Mouse (Mus musculus) mesoderm, embryonic 11.5 days (tissue): Measurements from ENCODE around the gene Fcamr.

ENCODE experiments used
- DNase-seq: peaks from one replicate; pipeline ENCODE4 v3.0.0-alpha.2; 2012; ENCODE audit warnings: low read depth, low spot score

Gene Fcamr

DNA sequence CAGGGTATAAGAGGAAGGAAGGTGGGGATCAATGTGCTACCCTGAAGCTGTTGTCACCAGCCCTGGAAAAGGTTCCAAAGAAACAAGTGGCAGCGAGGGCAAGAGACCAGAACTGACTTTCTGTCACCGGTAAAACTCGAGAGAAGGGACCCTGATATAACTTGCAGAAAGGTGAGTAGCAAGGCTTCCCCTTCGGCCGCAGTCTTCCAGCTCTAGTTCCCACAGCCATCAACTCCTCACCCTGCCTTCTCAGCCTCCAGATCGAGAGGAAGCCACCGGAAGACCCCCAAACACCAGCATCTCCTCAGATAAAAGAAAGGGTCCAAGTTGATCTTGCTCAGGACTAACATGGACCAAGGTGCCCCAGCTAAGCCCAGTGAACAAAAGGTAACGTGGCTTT is at the start of gene Fcamr:
TSS of gene Fcamr (plus strand) at position 301 of the 400 bp plus-strand sequence.
- DNase-seq: no peak

DNA sequence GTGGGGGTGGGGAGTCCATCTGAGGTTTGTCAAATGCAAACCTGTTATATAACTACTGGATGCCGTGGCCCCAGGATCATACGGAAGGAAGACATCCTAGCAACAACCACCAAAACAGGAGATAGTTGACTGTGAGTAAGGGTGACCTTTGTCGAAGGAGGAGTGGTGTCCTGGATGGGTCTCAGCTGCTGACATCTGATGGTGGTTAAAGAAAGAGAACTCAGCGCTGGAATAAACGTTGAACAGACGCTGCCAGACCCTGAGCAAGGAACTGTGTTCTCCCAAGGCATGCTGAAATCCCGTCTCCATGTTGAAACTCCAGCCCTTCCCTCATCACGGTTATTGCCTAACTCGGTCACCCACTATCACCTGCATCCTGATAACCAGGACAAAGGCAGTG is 41.0 kb upstream of the Fcamr start:
- no peak for DNase-seq

DNA sequence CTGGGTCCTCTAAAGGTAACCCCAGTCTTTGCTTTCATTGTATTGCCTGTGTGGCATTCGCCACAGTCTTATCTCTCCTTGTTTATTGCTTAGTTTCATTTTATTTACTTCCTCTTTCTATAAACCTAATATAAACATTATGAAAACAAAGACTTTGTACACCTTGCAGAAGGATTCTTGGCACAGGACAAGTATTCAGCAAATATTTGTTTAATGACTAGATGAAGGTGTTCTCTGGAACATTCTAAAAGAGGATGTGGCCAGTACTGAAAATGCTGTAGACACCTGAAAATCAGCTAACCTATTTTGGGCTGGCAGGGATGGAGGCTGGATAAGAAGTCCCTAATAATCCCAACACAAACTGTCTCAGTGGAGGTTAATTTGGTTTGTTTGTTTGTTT is 39.1 kb upstream of the Fcamr start:
- no peak for DNase-seq

DNA sequence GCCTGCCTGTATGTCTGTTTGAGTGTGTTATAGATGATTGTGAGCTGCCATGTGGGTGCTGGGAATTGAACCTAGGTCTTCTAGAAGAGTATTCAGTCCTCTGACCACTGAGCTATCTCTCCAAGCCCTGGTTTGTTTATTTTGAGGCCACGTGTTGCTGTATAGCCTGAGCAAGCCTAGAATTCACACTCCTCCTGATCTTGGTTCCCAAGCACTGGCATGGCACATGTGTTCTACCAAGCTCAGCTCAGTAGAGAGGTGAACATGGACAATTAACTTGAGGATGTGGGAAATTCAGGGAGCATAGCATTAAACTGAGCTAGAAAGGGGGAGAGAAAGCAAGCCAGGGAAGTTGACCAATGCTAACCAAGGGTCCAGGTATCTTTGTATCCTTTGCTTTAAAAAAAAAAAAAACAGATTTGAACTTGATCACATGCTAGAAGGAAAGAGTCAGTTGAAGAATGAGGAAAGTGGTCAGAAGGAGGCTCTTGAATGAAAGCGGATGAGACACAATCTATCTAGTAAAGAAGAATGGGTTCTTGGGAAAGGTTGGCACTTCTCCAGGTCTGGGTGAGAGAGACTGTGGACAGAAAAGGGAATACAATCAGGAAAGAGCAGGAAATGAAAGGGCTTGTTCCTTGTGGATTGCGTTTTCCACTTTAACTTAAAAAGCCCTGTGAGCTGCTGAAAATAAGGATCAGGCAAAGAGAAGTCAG is 38.5 kb upstream of the Fcamr start:
- no peak for DNase-seq

DNA sequence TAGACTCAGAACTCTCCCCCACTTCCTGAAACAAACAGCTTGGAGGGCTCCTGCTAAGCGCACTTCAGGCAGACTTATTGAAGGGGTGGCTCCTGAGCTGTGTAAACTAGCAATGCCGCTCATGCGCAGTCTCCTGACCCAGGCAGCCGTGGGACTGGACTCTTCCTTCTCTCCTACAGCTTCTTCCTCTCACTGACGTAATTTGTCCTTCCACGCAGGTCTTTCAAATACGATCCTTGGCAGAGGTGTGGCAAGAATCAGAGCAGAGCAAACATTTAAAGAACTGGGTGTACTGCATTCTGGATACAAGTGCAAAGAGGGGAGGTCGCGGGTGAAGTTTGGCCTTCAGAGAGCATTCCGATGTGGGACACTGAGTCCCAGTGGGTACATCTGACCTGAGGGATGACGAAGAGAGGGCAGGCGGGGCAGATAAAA is 36.7 kb upstream of the Fcamr start:
- no peak for DNase-seq

DNA sequence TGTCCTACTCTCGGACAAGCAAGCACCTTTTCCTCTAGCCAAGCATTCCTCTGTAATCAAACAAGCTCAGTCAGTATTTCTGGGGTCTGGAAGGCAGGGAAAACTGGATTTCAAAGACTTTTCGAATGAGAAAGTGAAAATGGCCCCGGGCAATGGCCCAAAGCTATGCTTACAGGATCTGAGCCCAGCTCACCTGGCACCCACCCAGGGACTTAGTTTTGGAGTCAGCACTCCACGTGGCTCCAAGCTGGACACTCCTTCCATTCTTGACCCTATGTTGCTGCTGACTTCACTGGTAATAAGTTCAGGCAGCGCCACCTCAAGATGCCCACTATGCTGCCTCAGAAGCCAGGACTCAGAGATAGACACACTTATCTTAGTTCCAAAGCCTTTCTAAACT is 33.6 kb upstream of the Fcamr start:
- DNase-seq: no peak

DNA sequence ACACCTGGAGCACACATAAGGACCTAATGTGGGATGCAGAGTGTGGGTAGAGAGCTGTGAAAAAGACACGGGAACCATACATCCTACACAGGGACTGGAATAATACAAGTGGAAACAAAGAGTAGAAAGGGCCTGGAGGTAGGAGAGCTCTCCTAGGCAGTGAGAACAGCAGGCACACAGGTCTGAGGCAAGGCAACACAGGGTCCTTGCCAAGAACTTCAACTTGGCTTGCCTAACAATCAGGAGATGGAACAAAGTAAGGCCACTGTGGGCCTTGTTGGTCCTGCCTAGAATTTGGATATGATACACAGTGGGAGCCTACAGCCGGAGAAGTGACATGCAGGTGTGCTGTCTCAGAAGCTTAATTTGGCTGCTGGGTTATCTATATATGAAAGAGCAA is 30.8 kb upstream of the Fcamr start:
- no peak for DNase-seq

DNA sequence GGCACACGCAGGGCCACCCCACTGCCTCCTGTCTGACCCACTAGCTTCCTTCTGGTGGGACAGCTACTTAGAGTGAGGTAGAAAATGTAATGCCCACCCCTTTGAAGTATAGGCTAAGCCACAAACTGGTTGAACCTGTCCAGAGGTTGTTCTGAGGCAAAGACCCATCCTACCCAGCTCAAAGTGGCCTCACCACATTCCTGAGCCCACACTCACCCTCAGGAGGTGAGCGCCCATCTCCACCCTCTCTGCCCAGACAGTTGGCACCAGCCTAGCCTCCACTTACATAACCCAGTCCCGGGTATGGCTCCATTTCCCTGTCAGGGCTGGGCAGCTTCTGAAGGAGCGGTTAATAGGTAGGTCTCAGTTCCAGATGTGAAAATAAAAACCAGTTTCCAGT is 30.2 kb upstream of the Fcamr start:
- no peak for DNase-seq

DNA sequence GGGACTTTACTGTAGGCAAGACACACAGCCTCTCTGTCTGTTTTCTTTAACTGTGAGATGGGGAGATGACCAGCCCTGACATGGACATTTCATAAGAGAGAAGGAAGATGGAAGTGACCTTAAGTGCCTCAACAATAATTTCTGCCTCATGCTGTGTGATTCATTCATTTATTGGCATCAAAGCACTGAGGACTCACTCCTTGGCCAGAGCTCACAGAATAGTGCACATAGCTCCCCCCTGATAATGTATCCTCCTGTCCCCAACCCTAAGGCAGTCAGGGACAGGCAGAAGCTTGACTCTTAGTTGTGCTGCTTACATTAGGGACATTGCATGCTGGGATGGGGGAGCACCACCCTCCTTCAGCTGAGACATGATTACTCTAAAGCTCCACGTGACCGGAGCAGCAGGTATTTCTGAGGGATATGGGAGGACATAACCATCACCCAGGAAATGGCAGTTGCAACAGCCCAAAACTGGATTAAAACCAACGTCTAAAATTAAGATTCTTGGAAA is 29.7 kb upstream of the Fcamr start:
- no peak for DNase-seq

DNA sequence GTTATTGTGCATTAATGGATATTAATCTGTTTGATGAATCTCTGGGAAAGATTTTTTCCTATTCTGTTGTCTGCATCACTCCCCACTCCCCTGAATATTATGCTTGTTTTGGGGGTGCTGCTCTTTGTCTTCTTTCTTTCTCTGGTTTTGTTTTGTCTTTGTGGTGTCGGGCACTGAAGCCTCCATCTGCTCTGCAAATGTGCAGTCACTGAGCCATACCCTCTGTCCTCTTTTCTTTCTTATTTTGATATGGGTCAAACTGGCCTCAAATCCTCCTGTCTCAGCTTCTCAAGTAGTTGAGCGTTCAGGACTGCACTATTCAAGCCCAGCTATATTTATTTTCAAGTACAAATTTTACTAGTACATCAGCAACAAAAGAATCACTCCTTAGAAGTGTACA is 25.5 kb upstream of the Fcamr start:
- no peak for DNase-seq

DNA sequence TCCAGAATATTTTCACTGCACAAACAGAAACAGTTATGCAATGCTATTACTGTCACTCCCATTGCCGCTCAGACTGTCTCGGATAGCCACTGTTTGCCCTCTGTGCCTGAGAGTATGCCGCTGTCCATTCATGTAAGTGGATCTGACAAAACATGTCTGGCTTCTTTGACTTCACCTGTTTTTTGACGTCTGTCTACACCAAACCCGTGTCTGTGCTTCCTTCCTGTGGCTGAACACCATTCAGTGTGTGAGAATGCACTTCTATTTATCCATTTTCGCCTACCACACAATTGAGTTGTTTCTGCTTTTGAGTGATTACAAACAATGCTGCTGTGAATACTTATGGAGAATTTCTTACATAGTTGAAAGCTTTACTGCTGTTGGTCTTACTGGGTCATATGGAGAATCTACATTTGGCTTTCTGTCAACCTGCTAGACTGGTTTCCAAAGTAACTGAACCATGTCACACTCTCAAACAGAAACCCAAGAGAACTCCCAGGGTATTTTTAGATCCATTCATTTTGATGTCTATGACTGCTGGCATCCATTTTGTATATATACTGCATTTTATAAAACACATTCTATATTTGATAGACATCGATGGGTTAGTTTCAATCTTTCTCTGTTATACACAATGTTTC is 24.9 kb upstream of the Fcamr start:
- no peak for DNase-seq

DNA sequence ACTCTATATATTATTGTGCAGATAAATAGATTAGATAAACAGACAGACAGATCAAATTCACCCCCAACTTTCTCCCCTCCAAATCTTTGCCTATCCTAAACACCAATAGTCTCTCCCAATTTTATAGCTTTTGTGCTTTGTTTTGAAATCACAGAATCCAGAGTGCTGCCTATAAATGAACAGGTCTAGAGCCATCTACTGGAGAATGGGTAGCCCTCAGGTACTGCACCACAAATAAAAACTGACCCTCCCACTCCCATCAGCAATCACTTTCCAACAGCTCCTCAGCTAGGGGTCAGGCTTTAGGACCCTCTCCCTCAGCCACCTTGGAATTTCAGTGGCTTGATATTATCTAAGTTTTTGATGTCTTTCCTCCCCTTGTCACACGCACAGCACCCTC is 24.1 kb upstream of the Fcamr start:
- DNase-seq: no peak

DNA sequence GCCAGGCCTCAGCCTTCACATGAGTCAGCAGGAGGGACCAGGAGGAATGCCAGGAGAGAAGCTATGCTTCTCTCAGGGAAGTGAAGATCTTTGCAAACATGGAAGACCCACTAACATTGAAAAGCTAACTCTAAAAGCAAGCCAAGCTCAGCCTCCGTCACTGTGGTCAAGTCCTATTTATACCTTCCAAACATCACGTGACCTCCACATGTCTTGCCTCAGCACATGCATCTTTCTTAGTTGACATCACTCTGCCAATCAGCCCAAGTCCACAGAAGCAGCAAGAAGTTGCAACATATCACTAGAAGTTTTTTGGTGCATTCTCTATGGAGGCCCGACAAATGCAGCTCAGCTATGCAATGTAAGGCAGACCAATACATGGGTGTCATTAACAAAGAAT is 20.8 kb upstream of the Fcamr start:
- no peak for DNase-seq

DNA sequence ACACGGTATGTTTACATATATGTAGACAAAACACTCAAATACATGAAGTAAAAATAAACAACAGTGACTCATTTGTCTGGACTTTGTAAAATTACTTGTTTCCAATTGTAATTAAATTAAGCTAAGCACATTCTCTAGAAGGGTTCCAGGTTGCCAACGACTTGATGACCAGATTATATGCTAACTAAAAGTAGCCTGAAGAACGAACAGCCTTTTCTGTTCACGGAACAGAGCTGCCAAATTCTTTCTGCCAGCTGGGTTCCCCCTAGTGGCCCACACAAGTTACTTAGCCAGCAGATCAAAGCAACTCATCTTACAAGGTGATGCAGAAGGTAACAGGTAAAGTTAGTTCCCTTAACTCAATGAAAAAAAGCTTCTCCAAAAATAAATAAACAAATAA is 16.6 kb upstream of the Fcamr start:
- DNase-seq: no peak

DNA sequence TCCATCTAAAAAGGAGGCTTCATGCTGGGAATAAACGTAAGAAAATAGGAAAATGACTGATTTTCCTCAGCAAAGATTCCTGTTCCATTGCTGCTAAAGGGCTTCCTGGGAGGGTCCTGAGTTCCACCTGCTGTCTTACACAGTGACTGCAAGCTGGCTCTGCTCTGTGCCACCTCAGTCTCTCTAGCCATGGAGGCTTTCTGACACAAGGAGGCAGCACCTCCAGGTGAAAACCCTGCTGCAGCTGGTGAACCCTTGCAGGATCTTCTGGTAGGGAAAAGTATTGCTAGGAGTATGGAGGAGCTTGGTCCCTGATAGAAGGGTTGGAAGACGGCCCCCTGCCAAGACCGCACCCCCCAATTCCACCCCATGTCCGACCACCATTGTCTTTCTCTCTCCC is 13.7 kb upstream of the Fcamr start:
- DNase-seq: no peak

DNA sequence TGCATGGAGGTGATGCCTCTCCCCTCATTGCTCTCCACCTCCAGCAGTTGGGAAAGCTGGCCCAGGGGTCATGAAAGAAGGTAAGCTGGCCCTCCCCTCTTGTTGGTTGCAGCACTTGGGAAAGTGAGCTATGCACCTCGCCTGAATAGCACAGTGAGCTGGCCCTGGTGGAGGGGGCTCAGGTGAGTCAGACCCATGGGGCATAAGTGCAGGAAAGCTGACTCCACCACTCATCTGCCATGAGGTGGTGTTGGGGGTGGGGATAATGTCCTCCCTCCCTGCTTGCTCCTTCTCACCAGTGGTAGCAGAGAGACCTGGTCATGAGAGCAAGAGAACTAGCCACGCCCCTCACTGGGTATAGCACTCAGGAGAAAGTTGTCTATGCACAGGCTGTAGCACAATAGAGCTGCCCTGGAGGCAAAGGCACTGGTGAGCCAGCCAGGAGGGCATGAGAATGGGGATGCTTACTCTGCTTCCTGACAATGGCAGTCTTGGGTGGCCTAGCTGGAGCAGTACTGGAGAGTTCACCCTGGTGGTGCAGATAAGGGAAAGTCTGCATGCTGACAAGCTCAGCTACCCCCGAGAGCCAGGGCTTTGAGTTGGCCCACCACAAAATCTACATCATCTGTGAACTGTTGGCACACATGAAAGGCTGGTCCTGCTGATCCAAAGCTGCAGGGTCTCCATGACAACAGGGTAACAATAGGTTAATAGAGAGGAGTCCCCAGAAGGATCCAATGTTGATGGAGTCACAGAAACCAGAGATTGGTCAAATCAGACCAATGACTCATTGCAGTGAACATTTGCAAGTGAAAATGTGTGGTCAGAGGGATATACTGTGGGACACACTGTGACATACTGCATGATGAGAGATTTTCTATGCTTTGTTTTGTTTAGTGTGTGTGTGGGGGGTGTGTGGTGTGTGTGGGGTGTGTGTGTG is 10.9 kb upstream of the Fcamr start:
- DNase-seq: no peak

DNA sequence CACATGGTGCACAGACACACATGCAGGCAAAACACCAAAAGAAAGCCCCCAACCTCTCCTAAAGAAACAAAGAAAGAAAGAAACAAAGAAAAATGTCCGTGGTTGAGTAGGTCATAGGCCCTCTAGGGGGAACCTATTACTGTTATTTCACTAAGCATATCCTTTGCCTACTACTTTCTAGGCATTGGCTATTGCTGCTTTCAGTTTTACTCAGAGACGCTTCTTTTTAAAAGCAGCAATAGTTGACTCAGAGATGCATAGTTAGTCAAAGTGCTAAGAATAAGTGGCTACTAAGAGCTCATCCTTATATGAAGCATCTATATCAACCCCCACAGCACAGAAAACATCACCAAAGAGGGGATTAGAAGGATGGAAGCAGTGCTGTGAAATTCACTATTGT is 5.4 kb upstream of the Fcamr start:
- no peak for DNase-seq

DNA sequence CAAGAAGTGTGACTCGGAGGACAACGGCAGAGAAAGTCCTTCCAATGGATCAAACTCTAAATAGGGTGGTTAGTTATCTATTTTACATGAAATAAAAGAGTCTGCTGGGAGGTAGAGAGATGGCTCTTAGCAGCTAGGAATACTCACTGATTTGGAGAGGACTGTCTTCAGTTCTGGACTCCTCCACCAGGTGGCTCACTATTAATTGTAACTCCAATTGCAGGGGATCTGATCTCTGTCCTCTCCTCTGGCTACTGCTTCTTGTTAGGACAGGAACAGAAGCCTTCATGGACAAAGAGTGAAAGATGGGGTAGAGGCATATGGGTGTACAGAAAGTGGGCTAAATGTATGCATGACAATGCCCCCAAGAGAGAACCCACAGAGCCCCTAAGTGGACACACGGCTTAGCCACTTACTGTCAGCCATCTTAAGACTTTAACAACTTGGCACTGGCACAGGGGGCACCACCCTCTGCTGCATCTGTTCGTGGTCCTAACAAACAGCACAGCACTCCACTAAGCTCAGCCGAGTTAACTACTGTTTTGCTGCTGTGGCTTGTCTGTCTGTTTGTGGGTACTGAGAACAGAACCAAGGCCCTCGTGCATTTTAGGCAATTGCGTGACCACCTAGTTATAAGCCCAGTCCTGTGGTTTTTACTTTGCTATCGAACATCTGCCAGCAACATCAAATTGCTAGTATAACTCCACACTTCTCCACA is 3.6 kb upstream of the Fcamr start:
- DNase-seq: peak; percentile 27

DNA sequence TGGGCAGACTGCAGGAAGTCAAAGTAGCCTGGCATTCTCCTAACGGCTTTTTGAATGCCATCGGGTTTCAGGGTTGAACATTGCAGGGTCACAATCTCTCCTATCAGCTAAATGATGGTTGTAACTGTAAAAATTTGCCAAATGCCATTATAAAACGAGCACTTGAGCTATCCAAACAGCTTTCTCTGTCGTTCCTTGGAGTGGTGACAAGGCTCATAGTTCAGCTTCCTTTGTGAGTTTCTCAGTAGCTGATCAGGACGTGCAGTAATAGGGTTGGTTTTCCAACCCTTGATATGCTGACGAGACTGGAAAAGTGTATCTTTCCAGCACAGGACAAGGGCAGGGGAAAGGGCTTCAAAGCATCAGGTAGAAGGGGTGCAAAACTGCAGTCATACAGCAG is 2.7 kb upstream of the Fcamr start:
- no peak for DNase-seq

DNA sequence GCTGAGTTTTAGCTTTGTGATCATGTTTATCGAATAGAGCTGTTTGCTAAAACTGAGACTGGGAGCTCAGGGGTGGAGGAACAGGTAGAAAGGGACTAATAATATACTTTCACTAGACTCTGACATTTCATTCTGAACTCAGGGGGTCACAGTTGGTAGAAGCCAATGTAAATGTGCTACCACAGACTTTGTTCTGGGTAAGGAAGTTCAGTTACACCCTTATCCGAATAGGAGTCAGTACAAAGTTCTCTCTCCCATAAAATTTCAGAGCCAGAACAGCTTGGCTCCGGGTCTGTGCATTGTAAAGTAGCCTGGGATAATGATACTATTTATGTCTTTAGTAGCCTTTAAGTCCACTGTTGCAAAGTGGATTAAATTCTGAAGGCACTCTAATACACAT is 2.2 kb upstream of the Fcamr start:
- DNase-seq: no peak

DNA sequence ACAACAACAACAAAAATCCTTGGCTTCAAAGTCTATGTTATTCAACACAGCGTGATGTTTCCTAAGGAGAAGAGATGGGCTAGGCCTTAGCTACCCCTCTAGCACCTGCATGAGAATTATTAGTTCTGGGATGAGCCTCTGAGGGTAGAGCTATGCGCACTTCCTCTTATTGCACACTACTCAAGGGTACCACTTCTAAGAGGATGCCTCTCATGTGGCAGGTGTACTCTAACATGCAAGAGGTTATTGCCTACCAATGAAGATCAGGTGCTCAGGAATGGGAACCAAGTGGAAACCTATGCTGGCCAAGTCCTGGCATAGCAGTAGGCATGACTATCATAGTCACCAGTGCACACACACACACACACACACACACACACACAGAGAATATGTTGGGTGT is 1.3 kb upstream of the Fcamr start:
- DNase-seq: no peak

DNA sequence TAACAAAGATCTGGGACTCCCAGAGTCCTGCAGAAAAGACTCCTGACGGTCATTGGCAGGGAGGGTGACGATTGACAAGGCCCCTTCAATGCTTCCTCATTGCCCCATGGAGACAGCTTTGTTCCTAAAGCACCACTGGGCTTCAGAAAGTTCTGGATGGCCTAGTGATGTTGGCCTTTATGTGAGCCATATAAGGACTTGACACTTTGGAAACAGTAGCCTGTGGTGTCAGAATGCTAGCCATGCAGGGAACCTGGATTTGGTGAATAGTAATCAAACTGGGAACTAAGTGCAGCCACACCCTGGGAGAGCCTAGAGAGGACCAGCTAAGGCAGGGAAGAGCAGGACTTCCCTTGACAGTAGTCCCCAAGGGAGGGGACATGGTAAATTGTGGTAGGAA is 809 bp downstream of the Fcamr start:
- DNase-seq: no peak
